Mouse (Mus musculus) left cerebral cortex, postnatal 36 days (tissue): Measurements from ENCODE around the gene Tmem143. TPM values are rescaled to one million over a fixed set of nuclear protein-coding genes. Genes with fewer than 3 reads are reported as not detected.
A peak's percentile ranks its signal among the peaks of the same experiment; 100 is the strongest.
"Not testable (repeated sequence)": the region's sequence is repeated elsewhere in the genome, so short reads cannot be mapped to it uniquely, and the experiment has no call there.

ENCODE experiments used
- DNase-seq, 2 experiments: peaks; one replicate each; pipeline ENCODE4 v3.0.0; 2021 to 2022; ENCODE audit warnings: low spot score in 2 of 2, mixed read lengths in 1 of 2
- intact Hi-C: fragments of 180-260 bp; cut with DNase I; formaldehyde crosslinking; loops from one replicate; pipeline ENCODE4 v1.15.1; 2025
- total RNA-seq, 2 experiments: library from RNA; stranded (reverse); gene quantifications; 2 replicates each; pipeline ENCODE4 v1.2.3; 2021

The Tmem143 gene
- total RNA-seq, 2 experiments from 2014 or later, result 21.8 to 22.0 TPM

GRCm38 (mm10) chr7:45878278-45878677, 18.5 kb upstream of the Tmem143 start, which contains the start of gene Grin2d:
Grin2d (minus strand) TSS chr7:45878378.
- DNase-seq, intact Hi-C loops: not testable (repeated sequence)

- no peak for DNase-seq
- intact Hi-C loops, result no loop called here
Measured at GRCm38 (mm10) chr7:45880531-45880930, 16.2 kb upstream of the Tmem143 start.

GRCm38 (mm10) chr7:45881011-45881410, 15.7 kb upstream of the Tmem143 start:
- no peak for DNase-seq
- intact Hi-C loops, result no loop called here

GRCm38 (mm10) chr7:45887246-45887645, 9.5 kb upstream of the Tmem143 start:
- intact Hi-C loops, result no loop called here

GRCm38 (mm10) chr7:45892651-45893050, 4.1 kb upstream of the Tmem143 start:
- DNase-seq, result no peak
- intact Hi-C loops, result no loop called here

More at GRCm38 (mm10) chr7:45887246-45887645, 9.5 kb upstream of the Tmem143 start:
- DNase-seq, result no peak

- intact Hi-C loops, result no loop called here
- no peak for DNase-seq
Measured at GRCm38 (mm10) chr7:45895931-45896516, 717 bp upstream of the Tmem143 start.

- intact Hi-C loops, result no loop called here
Measured at GRCm38 (mm10) chr7:45897258-45897757, 567 bp downstream of the Tmem143 start.

GRCm38 (mm10) chr7:45898125-45898524, 1.4 kb downstream of the Tmem143 start:
- not testable (repeated sequence) for DNase-seq

More at GRCm38 (mm10) chr7:45897258-45897757, 567 bp downstream of the Tmem143 start:
- DNase-seq, result peak; percentile 63 to 66

GRCm38 (mm10) chr7:45901562-45901961, 4.8 kb downstream of the Tmem143 start:
- no peak for DNase-seq
- intact Hi-C loops, result no loop called here

More at GRCm38 (mm10) chr7:45898125-45898524, 1.4 kb downstream of the Tmem143 start:
- intact Hi-C loops, result not testable (repeated sequence)

- DNase-seq, result no peak
- intact Hi-C loops, result no loop called here
Measured at GRCm38 (mm10) chr7:45902481-45903002, 5.8 kb downstream of the Tmem143 start.

- DNase-seq, result no peak
- intact Hi-C loops, result no loop called here
Measured at GRCm38 (mm10) chr7:45906622-45907021, 9.9 kb downstream of the Tmem143 start.

- intact Hi-C loops, result no loop called here
- no peak for DNase-seq
Measured at GRCm38 (mm10) chr7:45908384-45908783, 11.6 kb downstream of the Tmem143 start.

GRCm38 (mm10) chr7:45909145-45909544, 12.4 kb downstream of the Tmem143 start:
- intact Hi-C loops, result no loop called here
- no peak for DNase-seq

GRCm38 (mm10) chr7:45914067-45914466, 17.3 kb downstream of the Tmem143 start:
- intact Hi-C loops, result no loop called here
- no peak for DNase-seq

GRCm38 (mm10) chr7:45915011-45915410, 18.3 kb downstream of the Tmem143 start:
- intact Hi-C loops, result no loop called here
- DNase-seq, result no peak

- intact Hi-C loops, result no loop called here
- DNase-seq, result peak; percentile 57 to 70
Measured at GRCm38 (mm10) chr7:45916056-45917003, 19.6 kb downstream of the Tmem143 start.

GRCm38 (mm10) chr7:45917004-45917704, 20.4 kb downstream of the Tmem143 start:
- intact Hi-C loops, result no loop called here
- DNase-seq, result no peak

- no peak for DNase-seq
- intact Hi-C loops, result no loop called here
Measured at GRCm38 (mm10) chr7:45917926-45918325, 21.2 kb downstream of the Tmem143 start.

GRCm38 (mm10) chr7:45919083-45919671, 22.4 kb downstream of the Tmem143 start:
- intact Hi-C loops, result no loop called here
- no peak for DNase-seq
